Mouse (Mus musculus) ES-Bruce4 (cell line): ENCODE results near the gene Lipi.

ENCODE experiments used
- CTCF ChIP-seq: IDR thresholded peaks from one replicate; pipeline ENCODE4 v1.8.1; 2011; ENCODE audit warnings: low read depth, low read length
- POLR2A ChIP-seq: IDR thresholded peaks from one replicate; pipeline ENCODE4 v1.8.1; 2011; ENCODE audit warnings: low read length; ENCODE audit not compliant: insufficient read depth

DNA sequence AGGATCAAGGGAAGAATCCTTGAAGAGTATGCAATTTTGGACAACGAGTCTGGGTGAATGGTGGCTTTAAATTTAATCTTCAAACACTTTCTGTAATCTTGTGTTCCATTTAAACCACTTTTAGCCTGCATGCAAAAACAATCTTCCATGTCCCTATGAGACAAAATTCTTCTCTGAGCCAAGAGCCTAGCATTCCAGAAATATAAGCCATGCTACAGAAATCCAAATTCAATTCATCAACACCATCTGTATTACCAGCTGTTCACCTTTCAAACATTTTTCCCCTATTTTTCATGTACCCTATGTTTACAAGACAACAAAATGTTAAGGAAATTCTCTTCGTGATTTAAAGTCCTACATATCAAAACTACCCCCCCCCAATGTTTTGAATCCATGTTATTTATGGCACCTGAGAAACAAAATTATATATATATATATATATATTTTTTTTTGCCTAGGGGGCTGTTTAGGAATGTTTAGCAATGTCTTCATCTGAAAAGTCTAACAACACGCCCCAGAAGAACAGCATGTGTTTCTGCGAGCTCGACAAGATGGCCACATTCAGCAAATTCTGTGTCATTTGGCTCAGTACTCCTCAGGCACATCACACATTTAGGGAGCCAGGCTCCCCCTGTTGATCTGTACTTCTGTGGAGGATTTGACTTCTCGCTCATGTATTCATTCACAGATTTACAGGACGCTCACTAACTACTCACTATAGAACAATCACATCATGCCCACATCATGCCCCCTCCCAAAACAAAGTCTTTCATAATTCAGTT, 47.9 kb downstream of the Lipi start:
- TF ChIP-seq POLR2A (no peak), CTCF (no peak)
